In genomic region chr13:54980957-54981356, GRCm38 (mm10) we compare ENCODE assay signal across 13 mouse cellular contexts. TPM values are rescaled to one million over a fixed set of nuclear protein-coding genes. Genes with fewer than 3 reads are reported as not detected.
A peak's percentile ranks its signal among the peaks of the same experiment; 100 is the strongest.
DNase-seq lines count a peak whose midpoint lies in the region; ATAC-seq and TF ChIP-seq lines count a peak whose summit lies in the region.
"Had no signal": no experiment of that assay in that cellular context is flagged by ENCODE, and none has a peak within 500 bp of the region (broad histone marks: within the 10 kb centered on the region; RNA-seq: fewer than 3 reads in every experiment).

No protein-coding gene starts in this region.

- WGBS in forebrain, embryonic 14.5 days, result 24% methylated on average over 12 of the region's 12 CpGs
- WGBS in liver, embryonic 11.5 days, result 74% methylated on average over 12 of the region's 12 CpGs
- WGBS in intestine, postnatal 0 days, result 69% methylated on average over 12 of the region's 12 CpGs

- peak; percentile 39 for ATAC-seq in frontal cortex, adult (ENCODE audit: low TSS enrichment)
- ATAC-seq in forebrain, embryonic 14.5 days, result peak; percentile 54; the same call in 1 of the 2 replicates
- ATAC-seq in liver, embryonic 11.5 days (replicated peaks; ENCODE audit: low FRiP score), result no peak
- no peak for ATAC-seq in intestine, postnatal 0 days

- no peak overlapping the region for H3K27ac ChIP-seq in forebrain, embryonic 14.5 days (ENCODE audit: low read depth, low read length)
- no peak overlapping the region for H3K27ac ChIP-seq in liver, embryonic 11.5 days (ENCODE audit: low read depth, low read length)
- no peak overlapping the region for H3K27ac ChIP-seq in intestine, postnatal 0 days (ENCODE audit: low read depth, low read length)
- H3K27ac ChIP-seq: heart, embryonic 10.5 days; stomach, postnatal 0 days had no signal

- H3K27me3 ChIP-seq in forebrain, embryonic 14.5 days (replicated peaks; ENCODE audit: control insufficient read depth, insufficient read depth, low read length), result 0 out of 2 replicates have a peak, but pooled peaks cover 3% of the 10 kb centered on the region
- peaks cover 4% of the 10 kb centered on the region; the same call in 1 of the 2 replicates for H3K27me3 ChIP-seq in liver, embryonic 11.5 days (replicated peaks; ENCODE audit: control insufficient read depth, insufficient read depth, low read length)
- no peaks in the 10 kb centered on the region for H3K27me3 ChIP-seq in intestine, postnatal 0 days (replicated peaks; ENCODE audit: control insufficient read depth, insufficient read depth, low read length)

- 0 out of 2 replicates have a peak overlapping the region, but pooled peaks have one; percentile 14 for H3K9ac ChIP-seq in forebrain, embryonic 14.5 days (ENCODE audit: low read length)
- no peak overlapping the region for H3K9ac ChIP-seq in liver, embryonic 11.5 days (ENCODE audit: low read depth, low read length)
- H3K9ac ChIP-seq in intestine, postnatal 0 days (ENCODE audit: low read depth, low read length), result no peak overlapping the region

- H3K9me3 ChIP-seq in forebrain, embryonic 14.5 days (replicated peaks; ENCODE audit: control insufficient read depth, low read length), result no peaks in the 10 kb centered on the region
- no peaks in the 10 kb centered on the region for H3K9me3 ChIP-seq in liver, embryonic 11.5 days (ENCODE audit: control insufficient read depth, low read length)
- H3K9me3 ChIP-seq in intestine, postnatal 0 days (ENCODE audit: control insufficient read depth), result no peaks in the 10 kb centered on the region
- H3K9me3 ChIP-seq: heart, embryonic 10.5 days had no signal

- TF ChIP-seq CTCF in intestine, postnatal 0 days (IDR thresholded peaks at IDR 0.05; ENCODE audit: low read depth), result no peak

- DNase-seq in frontal cortex, postnatal 25 days (ENCODE audit: low spot score in 2 of 2), result no peak
- DNase-seq in right cerebral cortex, postnatal 10 days (ENCODE audit: low spot score in 2 of 2), result peak; percentile 73 to 74
- no peak for DNase-seq in right cerebral cortex, adult 18-20 months
- peak; percentile 63 for DNase-seq in forebrain, embryonic 14.5 days (ENCODE audit: low spot score)
- DNase-seq in liver, embryonic 11.5 days (ENCODE audit: low spot score), result no peak
- DNase-seq: heart, postnatal 36 days; kidney, adult 2 months; lung, postnatal 4 days; thymus, postnatal 4 days had no signal

- H3K36me3 ChIP-seq in forebrain, embryonic 14.5 days (ENCODE audit: control insufficient read depth, insufficient read depth, low read length), result no peaks in the 10 kb centered on the region
- no peaks in the 10 kb centered on the region for H3K36me3 ChIP-seq in liver, embryonic 11.5 days (ENCODE audit: control insufficient read depth, insufficient read depth, low read length)
- no peaks in the 10 kb centered on the region for H3K36me3 ChIP-seq in intestine, postnatal 0 days (ENCODE audit: control insufficient read depth, insufficient read depth)
- H3K36me3 ChIP-seq: heart, embryonic 10.5 days had no signal

- no peak overlapping the region for H3K4me3 ChIP-seq in forebrain, embryonic 14.5 days (ENCODE audit: low read depth, low read length)
- H3K4me3 ChIP-seq in liver, embryonic 11.5 days (ENCODE audit: low read depth, low read length), result no peak overlapping the region
- H3K4me3 ChIP-seq in intestine, postnatal 0 days (ENCODE audit: low read depth, low read length), result no peak overlapping the region
- H3K4me3 ChIP-seq: heart, embryonic 10.5 days had no signal

- peaks cover 22% of the 10 kb centered on the region for H3K4me1 ChIP-seq in forebrain, embryonic 14.5 days (ENCODE audit: control insufficient read depth, insufficient read depth, low read length)
- H3K4me1 ChIP-seq in liver, embryonic 11.5 days (replicated peaks; ENCODE audit: control insufficient read depth, insufficient read depth, low read length), result no peaks in the 10 kb centered on the region
- H3K4me1 ChIP-seq in intestine, postnatal 0 days (replicated peaks; ENCODE audit: control insufficient read depth, insufficient read depth, low read length), result no peaks in the 10 kb centered on the region

- H3K4me2 ChIP-seq in forebrain, embryonic 14.5 days (ENCODE audit: low read length), result no peak overlapping the region
- H3K4me2 ChIP-seq in liver, embryonic 11.5 days, result no peak overlapping the region
- H3K4me2 ChIP-seq in intestine, postnatal 0 days (replicated peaks; ENCODE audit: low read depth), result no peak overlapping the region

RNA-seq across cellular contexts. Expression of gene Unc5a, which starts 31.7 kb away (rescaled TPM):
- polyA plus RNA-seq in forebrain, embryonic 14.5 days (2014; fragmentation: Nextera tagmentation; extraction: Ambion mirVana), result 12.3 and 16.2 TPM in 2 replicates
- polyA plus RNA-seq in liver, embryonic 11.5 days (2014; fragmentation: Nextera tagmentation; extraction: Ambion mirVana), result 1.5 and 1.9 TPM in 2 replicates
- 0.90 and 1.1 TPM in 2 replicates for polyA plus RNA-seq in intestine, postnatal 0 days (2015; fragmentation: Nextera tagmentation; extraction: Ambion mirVana)

RNA-seq across cellular contexts. Expression of gene Hk3, which starts 40.2 kb away (rescaled TPM):
- polyA plus RNA-seq in forebrain, embryonic 14.5 days (2014; fragmentation: Nextera tagmentation; extraction: Ambion mirVana), result 0.80 and 1.1 TPM in 2 replicates
- polyA plus RNA-seq in liver, embryonic 11.5 days (2014; fragmentation: Nextera tagmentation; extraction: Ambion mirVana), result 3.3 and 4.2 TPM in 2 replicates
- polyA plus RNA-seq in intestine, postnatal 0 days (2015; fragmentation: Nextera tagmentation; extraction: Ambion mirVana), result 0.77 and 0.81 TPM in 2 replicates

Comparison
In these comparisons a context has a peak if more than half of its experiments do, and no peak if none do; other contexts are left out.
1. DNase-seq: peak in right cerebral cortex, postnatal 10 days (2 of 2) and forebrain, embryonic 14.5 days (single experiment); none in frontal cortex, postnatal 25 days (0 of 2), right cerebral cortex, adult 18-20 months (single experiment) and liver, embryonic 11.5 days (single experiment).
2. ATAC-seq: peak in frontal cortex, adult (single experiment) and forebrain, embryonic 14.5 days (single experiment); none in liver, embryonic 11.5 days (single experiment) and intestine, postnatal 0 days (single experiment).